9 mouse cellular contexts compared by ENCODE assay signal in genomic region chr17:50150416-50151207, GRCm38 (mm10). TPM values are rescaled to one million over a fixed set of nuclear protein-coding genes. Genes with fewer than 3 reads are reported as not detected.
DNase-seq lines count a peak whose midpoint lies in the region; ATAC-seq and TF ChIP-seq lines count a peak whose summit lies in the region.
"Had no signal": no experiment of that assay in that cellular context is flagged by ENCODE, and none has a peak within 500 bp of the region (broad histone marks: within the 10 kb centered on the region; RNA-seq: fewer than 3 reads in every experiment).

No protein-coding gene starts in this region.

- intact Hi-C loops in gastrocnemius, adult 2 months (cut with DNase I), result no loop called here

- H3K27me3 ChIP-seq in neural tube, embryonic 15.5 days (replicated peaks), result no peaks in the 10 kb centered on the region
- H3K27me3 ChIP-seq in kidney, embryonic 14.5 days (ENCODE audit: control insufficient read depth, insufficient read depth, low read length), result no peaks in the 10 kb centered on the region
- H3K27me3 ChIP-seq: megakaryocyte, embryonic 14.5 days had no signal

- ATAC-seq in neural tube, embryonic 15.5 days (ENCODE audit: low FRiP score), result peak; percentile 58
- ATAC-seq in kidney, embryonic 14.5 days (ENCODE audit: low FRiP score, low TSS enrichment), result no peak

- DNase-seq in gastrocnemius, adult 2 months, result peak; percentile 63
- no peak for DNase-seq in gastrocnemius, postnatal 10 days
- DNase-seq in frontal cortex, adult 2 months (ENCODE audit: extremely low spot score in 1 of 2, low spot score in 1 of 2), result peak; percentile 21 to 37
- DNase-seq in layer of hippocampus, postnatal 14 days (ENCODE audit: low spot score in 2 of 2), result peak; percentile 55 to 67
- DNase-seq in lung, postnatal 14 days, result no peak
- no peak for DNase-seq in cerebellum, postnatal 4 days (ENCODE audit: low spot score in 2 of 2)

- peak overlapping the region; percentile 70 for H3K27ac ChIP-seq in gastrocnemius, adult 2 months
- H3K27ac ChIP-seq in neural tube, embryonic 15.5 days (replicated peaks), result peak overlapping the region; percentile 48
- no peak overlapping the region for H3K27ac ChIP-seq in kidney, embryonic 14.5 days (ENCODE audit: low read depth, low read length)

- H3K4me3 ChIP-seq in gastrocnemius, adult 2 months, result peak overlapping the region; percentile 45
- H3K4me3 ChIP-seq in neural tube, embryonic 15.5 days (replicated peaks), result no peak overlapping the region
- no peak overlapping the region for H3K4me3 ChIP-seq in kidney, embryonic 14.5 days (ENCODE audit: low read length)
- H3K4me3 ChIP-seq: megakaryocyte, embryonic 14.5 days had no signal

- no peaks in the 10 kb centered on the region for H3K9me3 ChIP-seq in neural tube, embryonic 15.5 days (replicated peaks)
- H3K9me3 ChIP-seq in kidney, embryonic 14.5 days (ENCODE audit: control insufficient read depth, low read length), result no peaks in the 10 kb centered on the region

- H3K36me3 ChIP-seq in neural tube, embryonic 15.5 days, result no peaks in the 10 kb centered on the region
- no peaks in the 10 kb centered on the region for H3K36me3 ChIP-seq in kidney, embryonic 14.5 days (ENCODE audit: control insufficient read depth, insufficient read depth, low read length)

- TF ChIP-seq CTCF in gastrocnemius, adult 2 months (IDR thresholded peaks at IDR 0.05), result no peak

- H3K4me1 ChIP-seq in neural tube, embryonic 15.5 days, result peaks cover 31% of the 10 kb centered on the region
- no peaks in the 10 kb centered on the region for H3K4me1 ChIP-seq in kidney, embryonic 14.5 days (ENCODE audit: control insufficient read depth, insufficient read depth, low read length)
- H3K4me1 ChIP-seq: megakaryocyte, embryonic 14.5 days had no signal

- 38% methylated on average over 16 of the region's 16 CpGs for WGBS in neural tube, embryonic 15.5 days
- 56% methylated on average over 16 of the region's 16 CpGs for WGBS in kidney, embryonic 14.5 days

- no peak overlapping the region for H3K9ac ChIP-seq in neural tube, embryonic 15.5 days (replicated peaks)
- no peak overlapping the region for H3K9ac ChIP-seq in kidney, embryonic 14.5 days (ENCODE audit: low read depth, low read length)

- H3K4me2 ChIP-seq in neural tube, embryonic 15.5 days, result peak overlapping the region; percentile 11; the same call in 1 of the 2 replicates
- no peak overlapping the region for H3K4me2 ChIP-seq in kidney, embryonic 14.5 days (replicated peaks; ENCODE audit: low read depth, low read length)

RNA-seq across cellular contexts. Expression of gene Rftn1, which starts 39.9 kb away (rescaled TPM):
- total RNA-seq in gastrocnemius, adult 2 months (2021), result 10 to 100 TPM; 11.4 to 16.9 TPM
- total RNA-seq in gastrocnemius, postnatal 10 days (2021), result 10 to 100 TPM; 57.9 to 62.0 TPM
- polyA plus RNA-seq in frontal cortex, adult 2 months (2012; rRNA removed), result 7.6 and 10.7 TPM in 2 replicates
- 10 to 100 TPM; 12.8 to 14.5 TPM for total RNA-seq in layer of hippocampus, postnatal 14 days (2021)
- polyA plus RNA-seq in neural tube, embryonic 15.5 days (2015; fragmentation: Nextera tagmentation; extraction: Ambion mirVana), result 17.9 and 20.2 TPM in 2 replicates
- polyA plus RNA-seq in kidney, embryonic 14.5 days (2014; fragmentation: Nextera tagmentation; extraction: Ambion mirVana), result 6.0 and 11.9 TPM in 2 replicates

Comparison
In these comparisons a context has a peak if more than half of its experiments do, and no peak if none do; other contexts are left out.
1. DNase-seq: peak in gastrocnemius, adult 2 months (single experiment), frontal cortex, adult 2 months (2 of 2) and layer of hippocampus, postnatal 14 days (2 of 2); none in gastrocnemius, postnatal 10 days (single experiment), lung, postnatal 14 days (single experiment) and cerebellum, postnatal 4 days (0 of 2).